Mouse (Mus musculus) ES-Bruce4 (cell line): ENCODE data around the gene Ubl7.

Experiments used
- CTCF ChIP-seq: IDR thresholded peaks from one replicate; pipeline ENCODE4 v1.8.1; 2011; ENCODE audit warnings: low read depth, low read length
- EP300 ChIP-seq: IDR thresholded peaks from 2 replicates; pipeline ENCODE4 v1.6.1; 2011; ENCODE audit warnings: low read depth, low read length; ENCODE audit not compliant: insufficient read depth
- POLR2A ChIP-seq: IDR thresholded peaks from one replicate; pipeline ENCODE4 v1.8.1; 2011; ENCODE audit warnings: low read length; ENCODE audit not compliant: insufficient read depth

- TF ChIP-seq CTCF: no peak
- TF ChIP-seq POLR2A: no peak
- no peak for TF ChIP-seq EP300
These were observed 44.4 kb downstream of the Ubl7 start for GRCm38 (mm10) chr9:57954962-57955744.
